Mouse (Mus musculus) macrophage (primary cell): Measurements from ENCODE around the gene Stk17b. TPM values are rescaled to one million over a fixed set of nuclear protein-coding genes. Genes with fewer than 3 reads are reported as not detected.
"Not testable (repeated sequence)": the region's sequence is repeated elsewhere in the genome, so short reads cannot be mapped to it uniquely, and the experiment has no call there.

Source experiments
- H3K27ac ChIP-seq: fragments of 350-480 bp; formaldehyde crosslinking; 2 replicates; pipeline ENCODE4 v1.9.0; 2021
- H3K36me3 ChIP-seq: fragments of 350-480 bp; formaldehyde crosslinking; 2 replicates; pipeline ENCODE4 v1.9.0; 2021; ENCODE audit errors: inconsistent target
- H3K4me3 ChIP-seq: fragments of 350-480 bp; formaldehyde crosslinking; 2 replicates; pipeline ENCODE4 v1.9.0; 2021; ENCODE audit errors: inconsistent target
- H3K79me2 ChIP-seq: fragments of 350-480 bp; formaldehyde crosslinking; 2 replicates; pipeline ENCODE4 v1.9.0; 2021; ENCODE audit errors: inconsistent target
- WGBS: methylation state at CpG from one replicate; pipeline ENCODE4 v1.1.7; 2026; ENCODE audit warnings: inconsistent platforms; ENCODE audit not compliant: missing documents; 5-methylcytosine and 5-hydroxymethylcytosine counted together
- polyA plus RNA-seq: library from polyadenylated mRNA; stranded (reverse); fragments of 250-400 nt; gene quantifications from 3 replicates; pipeline ENCODE4 v1.2.4, GENCODE M21; 2018; ENCODE audit warnings: inconsistent platforms

Stk17b gene
- polyA plus RNA-seq, 1 experiment from 2014 or later, result 43.6 TPM

- 91% methylated on average over 2 of the region's 2 CpGs for WGBS
These were observed 58.1 kb downstream of the Stk17b start for GRCm38 (mm10) chr1:53726883-53727282.

GRCm38 (mm10) chr1:53721353-53721752 is 63.7 kb downstream of the Stk17b start:
- H3K27ac ChIP-seq, result no peak overlapping the region
- no peaks in the 10 kb centered on the region for H3K79me2 ChIP-seq
- no peak overlapping the region for H3K4me3 ChIP-seq
- no peaks in the 10 kb centered on the region for H3K36me3 ChIP-seq

More at GRCm38 (mm10) chr1:53726883-53727282, 58.1 kb downstream of the Stk17b start:
- Histone ChIP-seq H3K79me2 (no peaks in the 10 kb centered on the region), H3K27ac (no peak overlapping the region), H3K4me3 (no peak overlapping the region), H3K36me3 (no peaks in the 10 kb centered on the region)

DNA sequence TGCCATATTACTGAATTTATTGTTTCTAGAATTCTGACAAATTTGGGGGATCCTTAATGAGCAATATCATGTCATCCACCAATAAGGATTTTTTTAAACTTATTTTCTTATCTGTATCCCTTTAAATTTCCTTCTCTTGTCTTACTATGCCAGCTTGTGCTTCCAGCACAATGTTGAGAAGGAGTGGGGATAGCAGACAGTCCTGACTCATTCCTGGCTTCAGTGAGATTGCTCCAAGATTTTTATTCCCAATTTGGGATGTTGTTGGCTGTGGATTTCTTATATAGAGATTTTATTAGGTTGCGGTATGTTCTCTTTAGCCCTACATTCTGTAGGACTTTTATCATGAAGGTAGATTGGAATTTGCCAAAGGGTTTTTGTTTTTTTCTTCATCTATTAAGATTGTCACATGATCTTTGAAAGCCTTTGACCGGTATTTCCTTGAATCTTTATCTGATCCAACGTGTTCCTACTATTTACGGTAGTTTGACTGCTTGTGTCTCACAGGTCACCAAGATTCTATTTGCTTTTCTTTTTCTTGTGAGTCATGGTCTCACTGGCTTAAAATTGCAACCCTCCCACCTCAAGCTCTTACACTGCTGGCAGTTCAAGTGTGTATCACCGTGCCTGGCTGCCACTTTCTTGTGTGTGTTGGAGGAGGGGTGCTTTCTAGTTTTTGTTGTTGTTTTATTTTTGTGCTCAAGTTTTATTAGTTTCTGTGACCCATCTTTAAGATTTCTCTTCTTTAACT is 64.2 kb downstream of the Stk17b start:
- Histone ChIP-seq H3K4me3 (no peak overlapping the region), H3K79me2 (no peaks in the 10 kb centered on the region), H3K27ac (no peak overlapping the region), H3K36me3 (no peaks in the 10 kb centered on the region)
- 91% methylated on average over 5 of the region's 5 CpGs for WGBS

- WGBS, result 75% methylated on average over 1 of the region's 1 CpGs
- Histone ChIP-seq H3K79me2 (no peaks in the 10 kb centered on the region), H3K4me3 (no peak overlapping the region), H3K27ac (no peak overlapping the region), H3K36me3 (no peaks in the 10 kb centered on the region)
These were observed 69.0 kb downstream of the Stk17b start for GRCm38 (mm10) chr1:53715966-53716515.

- H3K36me3 ChIP-seq, result no peaks in the 10 kb centered on the region
- no peaks in the 10 kb centered on the region for H3K79me2 ChIP-seq
- no peak overlapping the region for H3K27ac ChIP-seq
- H3K4me3 ChIP-seq, result no peak overlapping the region
- 8% methylated on average over 4 of the region's 4 CpGs for WGBS
These were observed 69.6 kb downstream of the Stk17b start for GRCm38 (mm10) chr1:53715446-53715845.

DNA sequence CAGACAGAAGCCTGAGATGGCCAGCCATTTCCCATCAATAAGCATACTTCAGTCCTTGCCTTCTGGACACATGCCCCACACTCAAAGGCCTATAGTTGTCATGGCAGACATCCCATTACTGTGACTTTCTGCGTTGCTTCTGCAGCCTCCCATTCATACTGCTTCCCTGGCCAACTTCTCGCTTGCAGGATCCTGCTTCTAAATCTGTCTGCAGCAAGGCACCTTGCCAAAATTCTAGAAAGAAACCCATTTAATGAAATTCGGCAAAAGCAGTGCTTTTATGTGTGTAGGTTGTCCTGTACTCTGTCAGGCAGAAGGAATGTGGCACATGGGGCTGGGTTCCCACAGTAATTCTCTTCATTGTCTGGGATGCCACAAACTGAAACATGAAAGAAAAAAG is 71.6 kb downstream of the Stk17b start:
- not testable (repeated sequence) for H3K27ac ChIP-seq, H3K4me3 ChIP-seq, H3K36me3 ChIP-seq, H3K79me2 ChIP-seq
- WGBS, result no CpG with 5 or more reads among the region's 3 CpGs

- no peak overlapping the region for H3K4me3 ChIP-seq
- H3K79me2 ChIP-seq, result no peaks in the 10 kb centered on the region
- 94% methylated on average over 9 of the region's 9 CpGs for WGBS
- no peaks in the 10 kb centered on the region for H3K36me3 ChIP-seq
- H3K27ac ChIP-seq, result no peak overlapping the region
These were observed 74.0 kb downstream of the Stk17b start for GRCm38 (mm10) chr1:53711069-53711468.

- H3K27ac ChIP-seq, H3K36me3 ChIP-seq, H3K79me2 ChIP-seq, H3K4me3 ChIP-seq: not testable (repeated sequence)
- 89% methylated on average over 5 of the region's 5 CpGs for WGBS
These were observed 75.4 kb downstream of the Stk17b start for GRCm38 (mm10) chr1:53709602-53710001.

- no peaks in the 10 kb centered on the region for H3K79me2 ChIP-seq
- WGBS, result 25% methylated on average over 42 of the region's 42 CpGs
- no peak within 1 kb of the TSS for H3K4me3 ChIP-seq
- H3K36me3 ChIP-seq, result no peaks in the 10 kb centered on the region
- no peak within 1 kb of the TSS for H3K27ac ChIP-seq
These were observed 78.3 kb downstream of the Stk17b start, which contains the start of gene Dnah7a for GRCm38 (mm10) chr1:53706431-53707361. Gene Dnah7a (minus strand): TSS chr1:53706784.

Other genes with a start within 250 kb of the Stk17b start
- gene Dnah7a, start 78.4 kb downstream of the Stk17b start, polyA plus RNA-seq, result not detected in 3 replicates